Mouse (Mus musculus): ENCODE results near the gene Cpa2.

The Cpa2 gene

DNA sequence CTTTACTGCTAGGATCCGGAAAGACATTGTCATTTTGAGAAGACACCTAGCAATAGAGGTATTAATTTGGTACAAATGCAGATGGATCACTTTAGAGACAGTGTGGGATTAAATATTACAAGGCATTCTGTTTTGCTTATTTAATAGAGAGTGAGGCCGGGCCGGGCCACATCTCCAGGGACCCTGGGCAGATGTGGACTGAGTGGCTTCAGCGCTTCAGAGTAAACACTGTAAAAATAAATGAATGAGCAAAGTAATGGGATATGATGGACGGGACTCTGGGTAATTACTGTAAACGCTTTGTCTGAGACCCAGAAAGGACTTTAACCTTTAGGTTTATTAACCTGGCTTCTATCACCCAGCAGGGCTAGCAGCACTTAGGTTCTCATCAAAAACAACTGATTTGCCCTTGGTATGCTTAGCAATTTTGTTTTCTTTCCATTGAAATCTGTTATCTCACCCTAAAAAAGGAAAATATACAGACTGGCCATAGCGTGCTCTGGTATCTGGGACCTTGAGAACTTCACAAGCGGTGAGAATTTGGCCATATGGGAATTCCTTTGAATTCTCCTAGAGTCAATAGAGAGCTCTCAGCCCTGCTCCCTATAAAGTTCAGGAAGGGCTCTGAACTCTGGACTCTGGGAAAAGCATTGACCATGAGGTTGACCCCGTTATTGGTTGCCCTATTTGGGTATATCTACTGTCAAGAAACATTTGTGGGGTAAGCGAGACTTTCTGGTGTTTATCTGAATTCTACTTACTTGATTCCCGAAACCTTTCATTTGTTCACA is at the start of gene Cpa2:
Gene Cpa2 (plus strand): TSS at position 574 of the 791 bp plus-strand sequence.
- DNase-seq (ENCODE audit: low spot score in 2 of 2) = no peak

DNA sequence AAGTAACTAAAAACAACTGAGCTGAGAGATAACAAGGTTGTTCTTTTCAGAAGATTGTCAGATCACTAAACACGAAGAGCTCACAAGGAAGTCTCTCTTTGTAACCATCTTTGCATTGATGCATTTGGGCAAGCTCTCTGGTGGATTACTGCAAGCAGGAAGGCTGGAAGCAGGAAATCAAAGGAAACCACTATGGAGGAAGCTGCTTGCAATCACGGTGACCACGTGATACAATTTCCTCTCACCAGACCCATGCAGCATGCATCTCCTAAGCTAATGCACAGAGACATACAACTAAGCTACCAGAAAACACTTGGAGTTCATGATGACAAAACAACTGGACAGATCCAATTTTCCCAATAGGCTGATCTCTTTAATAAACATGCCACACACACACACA is 42.3 kb upstream of the Cpa2 start:
- DNase-seq (ENCODE audit: low spot score in 2 of 2) = no peak

DNA sequence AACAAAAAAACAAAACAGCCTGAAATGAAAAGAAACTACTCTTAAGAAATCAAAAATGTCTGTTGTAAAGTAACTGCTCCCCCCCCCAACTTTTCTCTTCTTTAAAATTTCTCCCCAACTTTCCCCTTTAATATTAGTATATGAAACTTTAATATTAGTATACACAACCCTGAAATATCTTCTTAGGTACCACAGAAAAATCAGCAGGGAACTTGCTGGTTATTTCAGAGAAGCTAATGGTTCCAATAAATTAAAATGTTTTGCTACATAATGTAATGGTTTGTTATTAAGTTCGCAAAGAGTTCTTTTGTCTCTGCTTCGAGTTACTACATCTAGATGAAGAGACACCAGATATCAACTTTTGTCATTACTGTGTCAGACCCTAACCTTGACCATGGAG is 32.6 kb upstream of the Cpa2 start:
- DNase-seq (ENCODE audit: low spot score in 2 of 2) = no peak

DNA sequence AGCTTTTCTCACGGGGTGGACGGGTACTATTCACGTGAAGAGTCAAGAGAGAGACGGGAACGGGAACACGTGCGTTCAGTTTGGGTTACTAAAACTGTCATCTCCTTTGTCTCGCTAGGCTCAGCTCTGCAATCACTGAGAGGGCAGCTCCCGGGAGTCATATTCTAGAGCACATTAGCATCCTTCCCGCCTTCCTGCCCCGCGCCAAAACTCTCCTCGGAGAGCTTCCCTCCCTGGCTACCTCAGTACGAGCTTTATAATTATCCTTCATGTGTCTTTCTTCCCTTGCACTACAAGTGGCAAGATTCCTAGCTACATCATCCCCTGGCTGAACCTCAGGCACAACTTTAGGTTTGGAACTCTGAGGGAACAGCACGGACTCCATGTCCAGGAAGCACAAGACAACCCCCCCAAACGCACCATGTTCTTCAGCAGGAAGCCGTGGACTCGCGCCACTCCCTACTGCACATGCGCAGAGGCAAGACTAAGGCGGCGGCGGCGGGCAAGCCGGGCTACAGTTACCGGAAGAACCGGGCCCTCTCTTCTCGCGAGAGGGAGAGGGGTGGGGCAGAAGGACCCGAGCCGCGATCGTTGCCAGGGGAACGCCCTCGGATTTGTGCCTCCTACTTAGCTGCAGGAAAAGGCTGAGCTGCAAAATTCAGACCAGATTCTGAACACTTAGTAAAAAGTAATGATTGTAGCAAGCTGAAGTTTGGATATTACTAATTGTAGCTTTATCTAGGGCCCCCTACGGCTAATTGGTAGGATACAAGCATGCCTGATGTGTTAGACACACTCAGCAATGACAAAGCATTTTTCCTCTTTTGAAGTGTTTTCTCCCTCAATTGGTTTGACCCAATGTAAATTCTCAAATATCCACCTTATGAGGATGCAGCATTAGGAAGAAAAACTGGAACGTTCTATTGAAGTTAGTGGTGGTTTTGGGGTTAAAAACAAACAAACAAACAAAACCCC is 31.8 kb upstream of the Cpa2 start, which contains the start of the genes Tmem209 and Ssmem1:
Gene Tmem209 (minus strand): TSS at position 519 of the 975 bp plus-strand sequence.
Gene Ssmem1 (plus strand): TSS at position 585 of the 975 bp plus-strand sequence.
- peak; percentile 97 to 98 for DNase-seq (ENCODE audit: low spot score in 2 of 2)

DNA sequence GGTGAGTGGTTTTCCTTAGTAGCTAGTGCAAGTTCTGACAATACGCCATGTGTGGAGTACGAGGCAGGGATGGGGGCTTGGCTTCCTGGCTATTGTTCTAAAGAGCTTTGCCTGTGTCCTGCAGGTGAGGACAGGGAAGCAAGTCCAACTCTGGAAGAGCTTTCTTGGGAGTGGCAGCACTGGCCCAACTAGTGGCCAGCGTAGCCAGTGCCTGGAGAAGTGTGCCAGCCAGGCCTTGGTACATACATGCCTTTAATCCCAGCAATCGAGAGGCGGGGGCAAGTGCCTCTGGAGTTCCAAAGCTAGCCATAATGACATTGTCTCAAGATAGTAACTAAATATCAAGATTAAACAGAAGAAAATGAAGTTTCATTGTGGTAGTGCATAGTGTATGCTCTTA is 31.1 kb upstream of the Cpa2 start:
- DNase-seq (ENCODE audit: low spot score in 2 of 2) = no peak

DNA sequence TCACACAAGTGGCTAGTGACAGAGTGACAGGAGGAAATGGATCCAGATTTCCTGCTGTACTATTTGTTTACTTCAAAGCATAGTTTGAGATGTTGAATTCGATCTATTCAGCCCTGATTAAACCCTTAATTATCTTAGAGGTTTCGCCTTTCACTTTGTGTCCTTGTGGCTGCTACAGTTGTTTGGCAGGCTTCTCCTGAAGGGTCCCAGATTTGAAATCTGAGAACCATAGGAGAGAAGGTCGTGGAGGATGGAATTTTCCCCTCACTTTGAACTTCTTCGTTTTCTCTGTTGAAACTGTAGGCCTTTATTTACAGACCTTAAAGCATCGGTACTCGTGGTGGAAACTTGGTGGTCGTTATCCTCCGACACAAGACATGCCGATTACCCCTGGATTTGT is 27.1 kb upstream of the Cpa2 start:
- no peak for DNase-seq (ENCODE audit: low spot score in 2 of 2)

DNA sequence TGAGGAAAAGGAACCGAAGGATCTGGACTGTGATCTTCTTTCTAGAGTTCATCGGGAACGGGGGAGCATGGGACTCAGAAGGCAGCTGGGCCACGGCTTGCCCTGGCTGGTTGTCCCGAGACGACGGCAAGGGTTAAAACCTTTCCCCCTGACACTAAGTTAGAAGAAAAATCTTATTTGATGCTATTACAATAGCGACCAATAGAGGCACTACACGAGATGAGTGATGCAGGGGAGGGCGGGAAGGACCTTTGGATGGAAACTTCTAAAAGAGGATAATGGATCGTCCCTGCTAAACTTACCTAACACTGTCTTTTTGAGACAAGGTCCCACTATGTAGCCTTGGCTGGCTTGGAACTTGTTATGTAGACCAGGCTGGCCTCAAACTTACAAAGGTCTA is 21.0 kb upstream of the Cpa2 start:
- DNase-seq (ENCODE audit: low spot score in 2 of 2) = no peak

DNA sequence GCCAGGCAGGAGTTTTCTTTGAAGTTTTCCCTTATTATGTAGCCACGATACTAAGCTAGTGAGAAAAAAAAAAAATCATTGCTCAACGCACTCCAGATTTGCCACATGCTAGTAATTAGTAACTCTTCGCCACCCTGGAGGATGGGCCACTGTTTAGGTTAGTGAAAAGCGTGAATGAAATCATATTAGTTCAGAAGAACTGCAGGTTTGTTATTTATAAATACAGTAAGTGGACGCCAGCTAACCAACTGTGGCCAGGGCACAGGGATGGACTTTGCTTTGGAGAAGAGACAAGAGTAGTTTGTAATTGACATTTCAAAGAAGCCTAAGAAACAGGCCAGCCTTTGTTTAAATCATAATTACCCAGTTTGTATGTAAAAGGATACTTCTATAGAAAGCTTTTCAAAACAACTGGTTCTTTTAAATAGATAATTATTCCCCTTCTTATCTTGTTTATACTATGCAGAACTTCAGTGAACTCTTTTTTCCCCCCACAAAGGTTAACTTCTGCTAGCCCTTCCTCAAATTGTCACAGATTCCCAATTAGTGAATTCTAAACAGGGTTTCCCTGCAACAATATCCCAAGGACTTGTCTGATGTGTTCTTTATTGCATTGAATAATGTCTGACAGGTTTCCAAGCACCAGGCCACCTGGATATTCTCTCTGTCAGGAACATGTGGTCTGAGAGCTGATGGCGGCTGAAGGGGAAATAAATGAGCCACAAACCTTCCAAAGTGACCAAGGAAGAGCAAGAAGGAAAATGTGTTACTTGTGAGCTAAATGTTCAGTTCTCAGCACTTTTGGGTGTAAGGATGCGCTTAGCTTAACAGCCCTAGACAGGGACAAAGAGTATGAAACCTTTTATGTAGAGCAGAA is 15.7 kb upstream of the Cpa2 start:
- DNase-seq (ENCODE audit: low spot score in 2 of 2) = no peak

DNA sequence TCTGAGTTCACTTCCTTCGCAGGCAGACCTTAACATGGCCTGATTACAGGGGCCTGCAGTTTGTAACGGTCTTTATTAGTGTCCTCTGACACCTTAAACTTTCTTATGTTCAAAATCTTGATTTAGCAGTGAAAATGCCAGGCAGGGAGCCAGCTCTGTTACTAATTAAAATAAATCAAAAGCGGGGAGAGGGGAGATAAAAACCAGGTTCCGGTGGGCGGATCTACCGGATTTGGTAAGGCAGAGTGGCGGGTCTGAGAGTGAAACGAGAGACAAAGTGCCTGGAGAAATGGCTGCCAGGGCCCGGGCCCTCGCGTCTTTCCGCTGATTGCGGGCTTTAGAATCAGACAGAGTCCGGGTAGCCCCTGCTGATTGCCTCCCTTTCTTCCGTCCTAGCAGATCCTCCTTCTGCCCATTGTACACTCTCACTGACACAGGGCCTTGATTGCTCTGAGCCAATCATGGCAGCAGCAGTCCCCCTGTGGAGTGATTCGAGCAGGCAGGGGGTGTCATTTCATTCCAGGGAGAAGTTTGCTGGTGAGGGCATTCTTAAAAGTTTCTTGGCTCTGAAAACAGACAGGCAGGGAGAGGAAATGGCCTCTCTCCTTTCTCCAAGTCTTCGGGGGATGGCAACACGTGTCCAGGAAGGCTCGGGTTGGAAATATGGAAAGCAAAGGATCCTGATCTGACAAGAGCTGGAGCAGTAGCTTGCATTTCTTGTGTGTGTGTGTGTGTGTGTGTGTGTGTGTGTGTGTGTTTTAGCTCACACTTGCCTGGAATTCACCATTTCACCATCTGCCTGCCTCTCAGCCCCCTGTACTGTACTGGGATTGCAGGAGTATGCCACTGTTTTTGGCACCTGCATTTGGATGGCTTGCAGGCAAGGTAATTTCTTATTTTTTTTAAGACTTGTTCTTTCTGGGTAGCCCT is 14.5 kb upstream of the Cpa2 start:
- no peak for DNase-seq (ENCODE audit: low spot score in 2 of 2)

DNA sequence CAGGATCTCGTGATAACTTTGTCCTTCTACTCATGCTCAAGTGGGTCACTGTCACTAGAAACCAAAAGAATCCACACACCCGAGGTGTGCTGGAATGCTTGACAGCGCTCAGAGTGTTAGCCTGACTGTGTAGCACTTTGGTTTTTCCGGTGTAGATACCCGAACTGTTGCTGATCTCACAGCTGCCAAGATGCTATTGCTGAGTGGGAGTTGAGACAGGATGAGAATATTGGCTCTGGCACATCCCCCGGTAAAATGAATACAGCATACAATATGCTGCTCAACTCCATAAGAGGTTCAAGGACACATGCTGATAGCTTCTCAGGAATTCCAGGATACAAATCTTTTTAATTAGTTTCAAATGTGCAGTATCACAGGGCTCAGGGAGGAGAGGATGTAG is 12.6 kb upstream of the Cpa2 start:
- DNase-seq (ENCODE audit: low spot score in 2 of 2) = no peak

DNA sequence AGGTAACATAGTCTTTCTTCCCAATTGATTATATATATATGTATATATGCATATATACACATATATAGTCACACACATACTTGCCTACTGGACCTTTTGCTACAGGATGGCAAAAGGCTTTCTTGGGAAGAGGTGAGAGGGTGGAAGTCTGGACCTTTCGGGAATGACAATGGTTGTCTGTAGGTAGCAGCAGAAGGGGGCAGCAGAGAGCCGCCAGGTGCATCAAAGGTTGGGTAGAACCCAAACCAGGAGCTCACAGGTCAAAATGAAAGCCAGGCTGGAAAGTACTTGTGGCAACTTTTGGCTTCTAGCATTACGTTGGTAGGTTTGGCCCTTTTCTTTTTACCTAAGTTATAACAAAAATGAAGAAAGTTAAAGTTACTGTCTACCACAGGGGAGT is 6.0 kb upstream of the Cpa2 start:
- DNase-seq (ENCODE audit: low spot score in 2 of 2) = no peak

DNA sequence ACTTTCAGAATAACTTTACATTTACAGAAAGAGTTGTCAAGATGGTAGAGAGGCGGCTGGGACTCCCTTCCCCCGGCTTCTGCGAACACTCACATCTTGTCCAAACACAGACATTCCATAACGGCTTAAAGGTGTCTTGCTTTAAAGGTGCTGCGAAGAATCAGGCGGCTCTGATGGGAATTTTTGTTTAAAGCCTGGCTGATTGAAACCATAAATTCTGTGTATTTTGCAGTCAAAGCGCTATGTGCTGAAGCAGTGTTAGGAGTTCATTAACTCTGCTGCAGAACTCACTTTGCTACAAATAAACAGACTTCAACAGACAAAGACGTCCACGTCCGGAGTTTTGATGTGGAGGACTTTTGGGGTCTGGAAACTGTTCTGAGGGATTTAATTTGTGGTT is 3.1 kb upstream of the Cpa2 start:
- no peak for DNase-seq (ENCODE audit: low spot score in 2 of 2)

DNA sequence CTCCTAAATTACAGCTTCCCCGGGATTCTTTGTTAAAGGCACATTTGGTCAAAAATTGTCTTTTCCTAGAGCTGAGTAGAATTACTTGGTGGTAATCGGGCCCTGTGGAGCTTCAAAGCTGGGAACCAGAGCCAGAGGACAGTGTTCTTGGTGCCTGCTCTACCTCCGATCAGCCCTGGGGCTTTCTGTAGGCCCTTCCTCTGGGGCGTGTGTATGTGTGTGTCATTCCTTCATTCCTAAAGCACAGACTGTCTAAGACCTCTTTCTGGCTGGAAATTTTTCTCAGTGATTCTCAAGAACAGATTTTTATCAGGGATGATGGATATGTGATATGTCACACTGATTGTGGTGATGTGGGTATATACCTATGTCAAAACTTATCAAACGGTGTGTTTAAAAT is 2.6 kb upstream of the Cpa2 start:
- no peak for DNase-seq (ENCODE audit: low spot score in 2 of 2)

DNA sequence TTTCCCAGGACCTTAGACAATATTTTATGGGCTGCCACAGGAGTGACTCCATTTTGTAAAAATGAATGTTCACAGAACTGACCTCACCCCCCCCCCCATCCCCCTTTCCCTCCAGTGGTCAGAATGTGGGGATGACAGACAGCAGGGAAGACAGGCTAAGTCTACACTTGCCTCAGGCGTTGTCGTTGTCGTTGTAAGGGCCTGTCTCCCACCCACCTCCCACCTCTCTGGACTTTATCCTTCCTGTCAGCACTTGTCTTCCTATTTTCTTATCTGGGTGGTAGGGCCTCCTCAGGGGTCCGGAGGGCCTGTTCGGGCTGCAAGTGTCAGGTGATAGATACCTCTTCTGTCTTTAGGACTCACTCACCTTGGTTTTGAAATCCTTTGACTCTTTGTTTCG is 895 bp downstream of the Cpa2 start:
- no peak for DNase-seq (ENCODE audit: low spot score in 2 of 2)

DNA sequence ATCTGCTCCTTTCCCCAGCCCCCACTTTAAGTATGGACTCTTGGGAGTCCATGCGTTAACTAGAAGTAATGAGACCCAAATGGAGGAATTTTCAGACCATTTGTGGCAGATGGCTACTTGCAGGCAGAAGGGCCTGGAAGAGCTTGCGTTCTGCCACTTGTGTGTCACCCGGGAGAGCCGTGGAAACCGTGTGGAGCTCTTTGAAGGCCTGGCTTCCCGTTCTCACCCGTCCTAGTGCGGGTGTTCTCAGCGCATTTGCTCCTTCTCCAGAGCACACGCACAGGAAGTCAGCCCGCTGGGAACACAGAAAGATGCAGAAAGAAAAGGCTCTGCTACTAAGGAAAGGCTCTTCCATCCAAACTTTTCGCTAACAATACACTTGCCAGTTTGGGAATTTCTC is 1.7 kb downstream of the Cpa2 start:
- DNase-seq (ENCODE audit: low spot score in 2 of 2) = no peak

DNA sequence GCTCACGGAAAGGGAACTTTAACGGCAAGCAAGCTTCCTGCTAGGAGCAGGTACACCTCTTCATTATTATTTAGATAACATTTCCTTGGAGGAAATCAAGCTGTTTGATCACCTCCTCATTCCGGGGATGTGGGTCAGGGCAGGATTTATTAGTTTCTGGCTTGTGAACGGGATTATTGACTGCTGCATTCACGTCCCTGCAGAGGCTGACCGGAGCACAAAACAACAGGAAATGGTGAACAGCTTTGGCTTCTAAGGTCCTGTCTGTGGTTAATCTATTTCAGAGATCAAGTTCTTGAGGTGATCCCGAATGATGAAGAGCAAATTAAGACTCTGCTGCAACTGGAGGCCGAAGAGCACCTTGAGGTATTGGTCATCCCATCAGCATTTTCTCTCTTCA is 2.5 kb downstream of the Cpa2 start:
- DNase-seq (ENCODE audit: low spot score in 2 of 2) = no peak

DNA sequence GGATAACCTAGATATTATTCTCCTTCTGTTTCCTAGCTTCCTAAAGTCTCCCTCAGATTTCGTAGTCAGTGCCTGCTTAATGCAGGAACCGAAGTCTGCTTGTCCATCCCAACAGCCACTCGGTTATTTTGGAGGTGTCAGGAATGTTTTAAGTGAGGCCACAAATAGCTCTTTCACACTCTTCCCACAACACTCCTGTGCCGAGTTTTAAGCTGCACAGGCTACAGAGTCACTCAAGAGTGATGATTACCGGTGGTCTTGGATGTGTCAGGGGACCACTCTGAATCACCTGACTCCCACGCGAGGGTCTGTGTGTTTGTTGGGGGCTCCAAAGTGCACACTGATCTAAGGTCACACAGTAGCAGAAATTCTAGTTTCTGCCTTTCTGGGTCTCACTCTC is 4.3 kb downstream of the Cpa2 start:
- no peak for DNase-seq (ENCODE audit: low spot score in 2 of 2)

DNA sequence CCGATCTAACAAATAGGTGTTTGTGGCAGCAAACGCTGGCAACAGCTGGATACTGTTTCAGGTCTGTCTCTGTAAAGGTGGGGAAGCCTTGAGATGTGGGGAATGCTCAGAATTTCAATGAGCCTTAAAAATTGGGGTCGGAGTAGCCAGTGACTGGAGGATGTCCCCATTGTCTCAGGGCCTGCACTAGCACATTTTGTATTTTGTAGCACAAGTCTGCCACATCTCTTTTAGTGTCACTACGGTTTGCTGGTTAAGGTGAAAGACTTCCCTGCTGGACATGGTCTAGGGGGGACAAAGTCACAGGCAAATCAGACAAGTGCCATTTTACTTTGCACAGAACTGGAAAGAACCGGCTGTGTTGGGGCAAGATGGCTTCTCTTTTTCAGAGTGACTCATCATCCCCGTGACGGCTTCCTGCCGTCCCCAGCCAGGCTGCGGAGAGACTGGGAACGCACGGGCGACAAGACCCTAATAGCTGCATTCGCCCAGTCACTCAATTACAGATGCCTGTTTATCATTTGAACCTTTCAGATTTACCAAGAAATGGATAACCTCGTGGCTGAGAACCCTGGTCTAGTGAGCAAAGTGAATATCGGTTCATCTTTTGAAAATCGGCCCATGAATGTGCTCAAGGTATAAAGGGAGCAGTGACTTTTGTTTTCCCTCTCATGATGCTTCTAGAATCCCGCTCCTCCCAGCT is 5.3 kb downstream of the Cpa2 start:
- DNase-seq (ENCODE audit: low spot score in 2 of 2) = no peak

DNA sequence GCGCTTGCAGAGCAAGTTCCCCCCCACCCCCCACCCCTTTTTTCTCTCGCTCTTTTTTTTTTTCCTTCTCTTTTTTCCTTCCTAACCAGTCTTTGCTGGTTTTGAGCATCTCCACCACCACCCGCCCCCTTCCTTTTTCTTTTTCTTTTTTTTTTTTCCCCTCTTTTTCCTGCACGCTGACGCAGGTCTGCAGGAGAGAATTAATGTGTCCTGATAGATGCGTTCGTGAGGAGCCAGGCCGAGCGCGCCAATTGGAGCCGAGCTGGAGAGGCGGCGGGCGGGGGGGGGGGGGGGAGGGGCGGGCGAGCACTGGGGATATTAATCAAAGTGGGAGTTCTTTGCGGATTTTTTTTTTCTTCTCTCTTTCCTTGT is 5.9 kb downstream of the Cpa2 start:
- no peak for DNase-seq (ENCODE audit: low spot score in 2 of 2)

DNA sequence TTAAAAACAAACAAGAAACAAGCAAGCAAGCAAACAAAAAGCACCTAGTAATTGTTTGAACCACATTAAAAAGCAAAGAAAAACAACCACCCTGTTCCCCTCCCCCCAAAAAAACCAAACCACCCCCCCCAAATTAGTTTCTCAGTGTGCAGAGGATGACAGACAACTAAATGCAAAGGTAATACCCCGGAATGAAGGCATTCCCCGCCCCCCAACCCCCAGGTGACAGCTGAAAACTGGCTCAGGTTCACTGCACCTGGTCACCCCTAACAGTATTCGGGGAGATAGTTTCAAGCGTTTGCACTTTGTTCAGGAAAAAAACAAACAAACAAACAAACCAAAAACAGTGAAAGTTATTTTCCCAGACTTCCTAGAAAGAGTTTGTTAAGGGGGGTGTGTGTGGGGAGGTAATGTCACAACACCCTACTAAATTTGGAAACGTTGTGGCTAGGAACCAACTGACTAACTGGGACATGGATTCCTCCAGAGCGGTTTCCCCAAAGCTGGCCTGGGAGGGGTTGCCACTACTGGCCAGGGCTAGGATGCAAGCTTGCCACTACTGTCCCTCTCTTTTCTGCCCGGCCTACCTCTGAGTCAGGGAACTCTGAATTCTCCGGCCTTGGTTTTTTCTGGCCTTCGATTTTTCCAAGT is 6.4 kb downstream of the Cpa2 start:
- no peak for DNase-seq (ENCODE audit: low spot score in 2 of 2)

All from frontal cortex, postnatal 14 days (tissue).